Mouse (Mus musculus): ENCODE data around the gene Pkd1l2.

DNA sequence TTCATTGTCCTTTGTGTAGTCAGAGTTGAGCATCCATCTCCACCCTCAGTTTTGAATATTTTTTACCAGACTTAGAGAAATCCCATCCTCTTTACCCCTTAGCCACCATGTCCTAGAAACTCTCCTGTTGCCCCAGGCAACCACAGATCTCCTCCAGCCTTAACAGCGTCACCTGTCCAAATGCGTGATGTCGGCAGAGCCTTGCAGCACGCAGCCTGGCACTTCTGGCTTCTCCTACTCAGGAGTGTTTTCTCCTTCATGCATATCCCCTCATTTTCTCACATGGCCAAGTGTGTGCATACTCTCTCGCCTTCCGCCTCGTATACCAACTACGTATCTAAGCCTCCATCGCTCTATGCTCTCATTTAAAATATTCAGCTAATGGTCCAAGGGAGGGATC lies 36.2 kb upstream of the Pkd1l2 start:
- TF ChIP-seq CTCF (IDR thresholded peaks at IDR 0.05; ENCODE audit: borderline replicate concordance, insufficient read depth, low read length) (no peak), POLR2A (IDR thresholded peaks at IDR 0.05; ENCODE audit: low read depth, low read length) (no peak)
